Mouse (Mus musculus) megakaryocyte-erythroid progenitor cell, adult 5-6 weeks (primary cell): Measurements from ENCODE around the gene Sap30l. TPM values are rescaled to one million over a fixed set of nuclear protein-coding genes. Genes with fewer than 3 reads are reported as not detected.
A peak's percentile ranks its signal among the peaks of the same experiment; 100 is the strongest.
"Not testable (repeated sequence)": the region's sequence is repeated elsewhere in the genome, so short reads cannot be mapped to it uniquely, and the experiment has no call there.

ENCODE experiments used
- ATAC-seq: replicated peaks from 2 replicates; pipeline ENCODE4 v1.8.0; 2016; ENCODE audit warnings: mild to moderate bottlenecking, inconsistent platforms; ENCODE audit not compliant: severe bottlenecking, poor library complexity, low FRiP score, low TSS enrichment
- total RNA-seq, 2 experiments: library from RNA; stranded (forward) in 1 of 2; stranded (reverse) in 1 of 2; fragments of 200-1000, 215-1000 nt in 1 of 2; fragments of >200 nt in 1 of 2; fragmentation: Nextera tagmentation in 1 of 2; gene quantifications; 2 replicates each; pipeline ENCODE4 v1.2.3; 2014 to 2017

Sap30l gene
- total RNA-seq, 2 experiments from 2014 or later, result 13.9 to 18.7 TPM

GRCm38 (mm10) chr11:57797828-57798227 lies 3.6 kb upstream of the Sap30l start:
- no peak for ATAC-seq

GRCm38 (mm10) chr11:57799456-57799855 lies 2.0 kb upstream of the Sap30l start:
- ATAC-seq, result no peak

DNA sequence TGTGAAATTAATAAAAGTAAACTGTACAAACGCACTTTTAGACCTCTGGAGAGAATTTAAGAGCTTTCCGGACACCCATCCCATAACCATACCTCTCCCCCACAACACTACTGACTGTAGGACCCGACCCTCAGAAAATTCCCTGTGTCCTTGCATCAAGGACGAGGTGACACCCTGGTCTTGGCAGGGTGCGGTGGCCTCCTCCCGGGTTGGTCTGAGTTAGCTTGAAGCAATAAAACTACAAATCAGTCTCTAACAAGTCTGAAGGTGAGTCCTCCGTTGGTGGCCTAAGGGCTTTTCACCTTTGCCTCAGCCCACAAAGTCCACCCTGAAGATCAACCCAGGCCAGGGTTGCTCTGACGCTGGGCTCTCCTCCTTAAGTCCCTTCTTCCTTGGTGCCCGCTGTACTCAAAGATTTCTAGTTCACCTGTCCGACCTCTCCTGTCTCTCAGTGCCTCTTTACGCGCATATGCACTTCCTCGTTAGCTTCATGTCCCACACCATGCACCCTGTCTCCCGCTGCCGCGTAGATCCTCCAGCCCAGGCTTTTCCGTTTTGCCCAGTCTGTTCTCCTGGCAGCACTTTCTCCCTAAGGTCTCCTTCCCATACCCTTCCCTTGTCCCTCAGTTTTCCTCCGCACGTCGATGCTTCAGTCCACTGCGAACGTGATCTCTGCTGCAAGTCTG lies 1.0 kb upstream of the Sap30l start:
- ATAC-seq, result 0 out of 2 replicates have a peak, but pooled peaks have one; percentile 16

- no peak for ATAC-seq
These were observed 501 bp downstream of the Sap30l start for GRCm38 (mm10) chr11:57801766-57802510.

DNA sequence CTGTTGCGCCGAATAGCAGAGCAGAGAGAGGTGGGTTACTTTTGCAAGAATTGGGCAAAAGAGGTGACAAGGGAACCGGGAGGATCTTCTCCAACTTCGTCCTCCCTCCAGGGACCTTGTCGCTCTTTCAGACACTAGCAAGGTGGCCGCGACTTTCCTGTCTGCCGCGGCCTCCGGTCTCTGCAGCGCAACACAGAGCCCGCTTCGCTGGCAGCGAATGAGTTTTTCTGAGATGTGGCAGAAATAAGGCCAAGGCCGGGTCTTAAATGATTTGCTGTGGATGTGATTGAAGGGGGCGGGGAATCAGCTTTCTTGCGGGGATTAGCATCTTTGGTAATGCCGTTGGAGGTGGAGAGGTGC lies 1.1 kb downstream of the Sap30l start:
- no peak for ATAC-seq

- no peak for ATAC-seq
These were observed 3.6 kb downstream of the Sap30l start for GRCm38 (mm10) chr11:57805047-57805446.

DNA sequence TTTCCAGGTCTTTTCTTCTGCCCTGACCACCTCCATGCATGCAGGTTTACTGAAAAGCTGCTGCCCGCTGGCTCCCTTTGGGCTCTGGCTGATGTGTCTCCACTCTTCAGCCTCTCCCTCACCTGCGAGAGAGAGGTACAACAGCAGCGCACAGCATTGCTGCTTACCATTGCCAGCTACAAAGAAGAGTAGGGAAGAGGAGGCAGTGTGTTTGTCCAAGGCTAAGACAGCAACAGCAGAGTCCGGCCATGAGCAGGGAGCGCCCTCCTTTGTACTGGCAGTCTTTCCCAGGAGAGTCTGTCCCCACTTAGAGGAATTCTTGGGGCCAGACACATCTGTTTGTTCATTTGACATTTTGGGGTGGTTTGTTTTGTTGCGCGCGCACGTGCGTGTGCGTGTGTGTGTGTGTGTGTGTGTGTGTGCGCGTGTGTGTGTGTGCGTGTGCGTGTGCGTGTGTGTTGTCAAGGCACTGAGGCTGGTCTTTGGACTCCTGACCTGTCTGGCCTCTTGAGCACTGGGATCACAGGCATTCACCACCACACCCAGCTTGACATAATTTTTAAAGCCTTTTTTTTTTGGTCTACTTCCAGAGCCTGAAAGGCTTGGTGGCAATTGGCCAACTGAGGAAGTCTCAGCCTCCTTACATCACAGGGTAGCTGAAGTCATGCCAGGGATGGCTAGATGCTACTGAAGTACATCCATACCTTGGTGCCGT lies 7.7 kb downstream of the Sap30l start:
- no peak for ATAC-seq

DNA sequence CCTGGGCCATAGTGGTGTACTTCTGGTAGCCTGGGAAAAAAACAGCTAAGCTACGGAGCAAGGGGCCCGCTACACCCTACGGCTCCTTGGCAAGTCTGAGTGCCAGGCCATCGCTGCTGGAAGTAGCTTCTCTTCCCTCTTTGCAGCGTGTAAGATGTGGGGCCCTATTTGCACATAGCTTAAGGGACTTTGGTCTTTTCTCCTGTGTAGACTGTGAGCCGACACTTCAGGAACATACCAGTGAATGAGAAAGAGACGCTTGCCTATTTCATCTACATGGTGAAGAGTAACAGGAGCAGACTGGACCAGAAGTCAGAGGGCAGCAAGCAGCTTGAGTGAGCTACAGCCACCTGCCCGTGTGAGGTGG lies 8.3 kb downstream of the Sap30l start:
- ATAC-seq, result no peak

- no peak for ATAC-seq
These were observed 9.6 kb downstream of the Sap30l start for GRCm38 (mm10) chr11:57811006-57811405.

- peak; percentile 62; the same call in 1 of the 2 replicates for ATAC-seq
These were observed 10.8 kb downstream of the Sap30l start for GRCm38 (mm10) chr11:57812212-57812611.

- ATAC-seq, result no peak
These were observed 12.2 kb downstream of the Sap30l start for GRCm38 (mm10) chr11:57813641-57814040.

DNA sequence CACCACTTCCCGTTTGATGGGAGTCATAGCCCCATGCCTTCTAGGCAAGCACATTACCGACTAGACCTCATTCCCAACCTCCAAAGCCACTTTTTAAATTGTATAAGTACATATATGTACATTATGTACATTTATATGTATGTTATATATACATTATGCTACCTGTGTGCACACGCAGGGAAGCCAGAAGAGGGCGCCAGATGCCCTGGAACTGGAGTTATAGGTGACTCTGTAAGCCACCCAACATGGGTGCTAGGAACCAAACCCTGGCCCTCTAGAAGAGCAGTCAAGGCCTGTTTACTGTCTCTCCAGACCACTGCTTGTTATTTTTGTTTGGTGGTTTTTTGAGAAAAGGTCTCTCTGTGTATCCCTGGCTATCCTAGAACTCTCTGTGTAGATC lies 16.8 kb downstream of the Sap30l start:
- ATAC-seq, result no peak

GRCm38 (mm10) chr11:57819999-57820581 lies 18.7 kb downstream of the Sap30l start:
- peak; percentile 86 for ATAC-seq

- ATAC-seq, result not testable (repeated sequence)
These were observed 21.7 kb downstream of the Sap30l start for GRCm38 (mm10) chr11:57823159-57823558.

GRCm38 (mm10) chr11:57823714-57824113 lies 22.3 kb downstream of the Sap30l start:
- no peak for ATAC-seq

GRCm38 (mm10) chr11:57825234-57825633 lies 23.8 kb downstream of the Sap30l start:
- not testable (repeated sequence) for ATAC-seq

DNA sequence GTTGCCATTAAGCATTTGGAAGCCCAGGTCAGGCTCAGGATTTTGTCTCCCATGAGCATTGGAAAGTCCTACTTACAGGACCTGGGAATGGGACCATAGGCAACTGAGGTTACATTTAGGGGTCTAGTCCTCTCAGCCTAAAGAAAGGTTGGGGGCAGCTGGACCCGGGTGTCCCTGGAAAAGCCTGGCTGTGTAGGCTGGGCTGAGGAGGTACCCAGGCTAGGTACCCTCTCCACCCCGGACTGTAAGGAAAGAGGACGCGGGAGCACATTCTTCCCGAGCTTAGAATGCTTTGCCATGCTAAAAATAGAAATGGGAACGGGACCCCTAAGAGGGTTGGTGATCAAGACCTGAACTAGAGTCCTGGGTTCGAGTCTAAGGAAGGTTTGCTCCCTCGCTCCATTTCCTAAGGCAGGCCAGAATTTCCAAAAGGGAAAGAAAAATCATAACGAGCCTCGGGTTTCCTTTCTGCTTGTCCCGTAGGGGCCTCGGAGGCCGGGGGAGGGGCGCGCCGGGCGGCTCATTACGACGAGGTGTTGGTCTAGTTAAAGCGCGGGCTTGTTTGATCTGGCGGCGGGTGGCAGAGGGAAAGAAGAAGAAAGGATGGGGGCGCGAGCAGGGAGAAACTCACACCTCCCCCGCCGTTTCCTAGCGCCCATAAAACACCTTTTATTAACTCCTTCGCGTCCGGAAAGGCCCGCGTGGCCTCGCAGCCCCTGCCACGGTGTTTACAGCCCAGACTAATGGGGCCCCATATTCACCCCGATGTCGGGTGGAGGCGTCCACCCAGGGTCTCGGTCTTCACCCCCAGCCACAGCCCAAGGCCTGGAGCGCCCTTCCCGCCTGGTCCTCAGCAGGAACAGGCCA lies 25.8 kb downstream of the Sap30l start:
- no peak for ATAC-seq

- ATAC-seq, result no peak
These were observed 26.6 kb downstream of the Sap30l start for GRCm38 (mm10) chr11:57827915-57828545.
